Mouse (Mus musculus) stomach, embryonic 14.5 days (tissue): Measurements from ENCODE around the gene Gmpr. TPM values are rescaled to one million over a fixed set of nuclear protein-coding genes. Genes with fewer than 3 reads are reported as not detected.

Experiments used
- ATAC-seq: fragments of 200-750 bp; cut with Nextera tagmentation; 2 replicates; pipeline ENCODE4 v1.8.0; 2017; ENCODE audit warnings: low read depth, moderate TSS enrichment; ENCODE audit not compliant: insufficient number of reproducible peaks, insufficient read depth, low FRiP score
- H3K27ac ChIP-seq: fragments of 300-500 bp; sonication (generic); 2 replicates; pipeline ENCODE4 v1.5.1; 2014; ENCODE audit warnings: mild to moderate bottlenecking, low read length, moderate library complexity, mixed read lengths
- H3K27me3 ChIP-seq: fragments of 300-500 bp; sonication (generic); 2 replicates; pipeline ENCODE4 v1.6.1; 2014; ENCODE audit warnings: low read length, control low read depth, mixed read lengths; ENCODE audit not compliant: control insufficient read depth, insufficient read depth
- H3K36me3 ChIP-seq: fragments of 300-500 bp; sonication (generic); 2 replicates; pipeline ENCODE4 v1.6.1; 2014; ENCODE audit warnings: mild to moderate bottlenecking, control low read depth, low read length, moderate library complexity, mixed read lengths; ENCODE audit not compliant: control insufficient read depth, insufficient read depth
- H3K4me1 ChIP-seq: fragments of 300-500 bp; sonication (generic); 2 replicates; pipeline ENCODE4 v1.6.1; 2014; ENCODE audit warnings: low read length, control low read depth, mixed read lengths; ENCODE audit not compliant: control insufficient read depth, insufficient read depth
- H3K4me2 ChIP-seq: fragments of 300-500 bp; sonication (generic); replicated peaks from 2 replicates; pipeline ENCODE4 v1.6.1; 2014; ENCODE audit warnings: low read depth, low read length, control low read depth
- H3K4me3 ChIP-seq: fragments of 300-500 bp; sonication (generic); 2 replicates; pipeline ENCODE4 v1.5.1; 2014; ENCODE audit warnings: low read depth, low read length, control low read depth
- H3K9ac ChIP-seq: fragments of 300-500 bp; sonication (generic); replicated peaks from 2 replicates; pipeline ENCODE4 v1.6.1; 2014; ENCODE audit warnings: low read depth, mild to moderate bottlenecking, control low read depth, low read length, moderate library complexity, mixed read lengths
- H3K9me3 ChIP-seq: fragments of 300-500 bp; sonication (generic); 2 replicates; pipeline ENCODE4 v1.6.1; 2016; ENCODE audit warnings: low read depth, low read length, control low read depth; ENCODE audit not compliant: control insufficient read depth
- WGBS: fragments of 180-500 bp; shearing (Covaris S2); extraction: QIAGEN DNeasy Blood & Tissue Kit; methylation state at CpG from one replicate; pipeline ENCODE4 v1.1.7; 2014; 5-methylcytosine and 5-hydroxymethylcytosine counted together
- polyA plus RNA-seq: library from polyadenylated mRNA; unstranded; fragments of >200 nt; fragmentation: Nextera tagmentation; extraction: Ambion mirVana; gene quantifications from 2 replicates; pipeline ENCODE4 v1.2.1, GENCODE M21; 2014

The Gmpr gene
- polyA plus RNA-seq, 1 experiment from 2014 or later: 34.6 TPM

DNA sequence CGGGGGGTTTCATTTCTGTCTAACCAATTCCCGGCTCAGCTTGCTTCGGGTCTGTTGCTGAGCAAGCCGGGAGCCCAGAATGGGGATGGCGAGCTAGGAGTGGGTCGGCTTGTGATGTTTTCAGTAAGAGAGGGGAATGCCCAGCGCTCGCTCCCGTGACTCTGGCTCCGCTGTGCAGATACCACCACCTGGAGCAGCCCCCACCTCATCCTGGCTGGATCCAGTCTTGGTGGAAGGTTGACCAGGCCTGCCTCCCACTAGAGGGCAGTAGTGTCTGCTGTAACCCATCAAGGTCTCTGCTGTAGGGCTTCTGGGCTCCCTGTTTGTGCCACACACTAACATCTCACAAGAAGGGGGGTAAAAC lies 31.9 kb downstream of the Gmpr start:
- Histone ChIP-seq H3K4me2 (peak overlapping the region; percentile 56), H3K27me3 (no peaks in the 10 kb centered on the region), H3K4me1 (0 out of 2 replicates have a peak, but pooled peaks cover 5% of the 10 kb centered on the region), H3K4me3 (peak overlapping the region; percentile 30), H3K36me3 (no peaks in the 10 kb centered on the region), H3K9me3 (no peaks in the 10 kb centered on the region), H3K27ac (no peak overlapping the region), H3K9ac (peak overlapping the region; percentile 15; the same call in 1 of the 2 replicates)
- ATAC-seq: peak; percentile 80
- WGBS: 11% methylated on average over 10 of the region's 10 CpGs

DNA sequence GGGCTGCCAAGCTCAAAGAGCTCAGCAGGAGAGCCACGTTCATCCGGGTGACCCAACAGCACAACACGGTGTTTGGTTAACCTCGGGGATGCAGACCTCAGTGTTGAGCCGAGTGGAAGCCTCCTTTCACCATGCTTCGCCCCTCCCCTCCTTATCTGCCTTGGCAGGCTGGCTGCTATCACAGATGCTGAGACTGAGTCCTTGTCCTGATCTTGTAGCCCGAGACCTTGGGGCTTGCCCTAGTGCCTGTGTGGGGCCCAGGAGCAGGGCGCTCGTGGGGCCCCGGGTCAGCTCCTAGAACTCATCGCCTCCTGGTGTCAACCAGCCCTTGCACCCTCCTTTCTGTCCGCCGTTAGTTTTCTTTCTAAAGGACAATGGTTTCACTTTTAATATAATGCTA lies 38.7 kb downstream of the Gmpr start:
- Histone ChIP-seq H3K4me3 (no peak overlapping the region), H3K27me3 (no peaks in the 10 kb centered on the region), H3K9ac (no peak overlapping the region), H3K9me3 (no peaks in the 10 kb centered on the region), H3K36me3 (no peaks in the 10 kb centered on the region; the same call in 1 of the 2 replicates), H3K27ac (no peak overlapping the region), H3K4me2 (no peak overlapping the region), H3K4me1 (no peaks in the 10 kb centered on the region)
- ATAC-seq: peak; percentile 71; the same call in 1 of the 2 replicates
- WGBS: 77% methylated on average over 13 of the region's 13 CpGs

DNA sequence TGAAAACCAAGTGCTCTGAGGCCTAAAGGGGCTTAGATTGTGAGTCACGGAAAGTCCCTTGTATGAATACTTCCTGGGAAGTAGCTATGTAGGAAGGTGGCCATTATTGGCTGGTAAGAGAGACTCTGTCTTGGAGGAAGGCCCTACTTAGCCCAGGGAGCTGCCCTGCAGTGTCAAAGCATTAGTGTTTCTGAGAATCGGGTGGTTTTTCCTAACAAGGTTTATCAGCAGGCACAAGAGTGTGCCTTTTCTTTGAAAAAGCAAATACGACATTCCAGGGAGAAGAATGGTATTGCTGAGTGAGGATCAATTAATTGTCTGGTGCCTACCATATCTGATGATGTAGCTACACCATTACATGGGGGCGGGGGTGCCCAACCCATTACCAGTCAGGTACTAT lies 39.7 kb downstream of the Gmpr start:
- Histone ChIP-seq H3K36me3 (no peaks in the 10 kb centered on the region; the same call in 1 of the 2 replicates), H3K4me3 (no peak overlapping the region), H3K9me3 (no peaks in the 10 kb centered on the region), H3K27ac (no peak overlapping the region), H3K9ac (no peak overlapping the region), H3K4me1 (no peaks in the 10 kb centered on the region), H3K27me3 (no peaks in the 10 kb centered on the region), H3K4me2 (no peak overlapping the region)
- WGBS: 65% methylated on average over 4 of the region's 4 CpGs
- ATAC-seq: no peak

DNA sequence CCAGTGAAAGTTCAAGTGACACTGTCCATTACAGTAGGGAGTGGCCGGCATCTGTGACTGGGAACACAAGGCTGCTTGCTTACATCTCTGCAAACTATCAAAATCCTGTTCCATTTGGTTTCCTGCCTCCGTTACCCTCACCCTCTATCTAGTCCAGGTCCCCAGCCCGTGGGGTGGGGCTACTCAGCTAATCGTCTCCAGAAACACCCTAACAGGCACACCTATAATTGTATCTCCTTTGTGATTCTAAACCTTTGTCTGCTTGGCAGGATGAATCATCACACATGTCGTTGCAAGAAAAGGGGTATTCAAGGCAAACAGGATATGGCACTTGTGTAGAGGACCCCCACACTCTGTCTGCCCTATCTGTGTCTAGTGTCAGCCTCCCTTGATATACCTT lies 40.3 kb downstream of the Gmpr start:
- Histone ChIP-seq H3K27ac (no peak overlapping the region), H3K4me1 (no peaks in the 10 kb centered on the region), H3K9ac (no peak overlapping the region), H3K9me3 (no peaks in the 10 kb centered on the region), H3K4me2 (no peak overlapping the region), H3K36me3 (no peaks in the 10 kb centered on the region; the same call in 1 of the 2 replicates), H3K4me3 (no peak overlapping the region), H3K27me3 (no peaks in the 10 kb centered on the region)
- WGBS: 68% methylated on average over 5 of the region's 5 CpGs
- ATAC-seq: no peak

DNA sequence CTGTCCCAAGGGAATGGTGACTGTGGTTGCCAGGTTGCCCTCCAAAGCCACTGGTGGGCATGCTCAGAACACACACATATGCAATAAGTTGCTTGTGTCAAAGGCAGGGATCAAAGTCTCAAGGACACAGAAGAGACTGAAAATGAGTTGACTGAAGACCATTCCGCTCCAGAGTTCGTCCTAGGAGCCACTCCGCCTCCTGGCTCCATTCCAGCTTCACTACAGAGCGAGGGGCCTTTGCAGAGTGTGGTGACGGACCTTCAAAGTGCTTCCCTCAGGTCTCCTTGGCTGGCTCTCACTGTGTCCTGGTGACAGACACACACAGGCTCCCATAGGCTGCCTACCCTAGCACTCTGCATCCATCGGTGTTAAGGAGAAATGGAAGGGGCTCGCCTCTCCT lies 46.4 kb downstream of the Gmpr start:
- Histone ChIP-seq H3K4me2 (no peak overlapping the region), H3K27me3 (no peaks in the 10 kb centered on the region), H3K27ac (no peak overlapping the region), H3K36me3 (no peaks in the 10 kb centered on the region; the same call in 1 of the 2 replicates), H3K4me1 (no peaks in the 10 kb centered on the region), H3K9me3 (no peaks in the 10 kb centered on the region), H3K4me3 (no peak overlapping the region), H3K9ac (no peak overlapping the region)
- WGBS: 56% methylated on average over 7 of the region's 7 CpGs
- no peak for ATAC-seq

DNA sequence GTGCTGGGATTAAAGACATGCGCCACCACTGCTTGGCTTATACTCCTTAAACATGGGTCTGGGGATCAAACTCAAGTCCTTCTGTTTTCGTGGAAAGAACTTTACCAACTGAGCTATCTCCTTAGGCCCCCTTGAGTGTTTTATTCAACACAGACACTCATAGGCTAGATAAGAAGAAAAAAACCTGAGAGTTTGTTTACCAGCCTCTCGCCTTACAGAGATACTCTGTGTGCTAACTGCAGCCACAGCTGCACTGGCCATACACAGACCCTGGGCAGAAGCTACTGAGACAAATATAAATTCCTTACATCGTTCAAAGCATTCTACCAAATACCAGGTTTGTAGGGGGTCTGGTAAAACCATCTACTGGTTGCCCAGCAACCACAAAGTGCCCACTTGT lies 51.1 kb downstream of the Gmpr start:
- H3K27me3 ChIP-seq: no peaks in the 10 kb centered on the region
- WGBS: 55% methylated on average over 4 of the region's 4 CpGs

DNA sequence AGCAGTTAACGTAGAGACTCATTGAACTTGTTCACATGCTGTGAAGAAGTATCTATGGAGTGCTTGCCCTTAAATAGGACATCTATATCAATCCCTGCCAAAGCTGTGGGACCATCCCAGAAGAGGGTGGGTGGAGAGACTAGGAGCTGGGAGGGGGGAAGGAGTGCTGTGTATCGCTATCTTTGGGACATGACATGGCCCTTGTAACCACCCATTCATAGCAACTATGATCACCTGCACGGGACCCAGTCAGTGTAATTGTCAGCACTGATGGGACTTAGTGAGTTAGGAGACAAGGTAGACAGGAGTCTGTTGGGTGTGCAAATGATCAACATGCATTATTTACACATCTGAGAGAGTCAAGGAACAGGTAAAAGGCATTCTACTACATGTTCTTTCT lies 52.0 kb downstream of the Gmpr start:
- no peaks in the 10 kb centered on the region for H3K27me3 ChIP-seq
- no peak for ATAC-seq
- no peaks in the 10 kb centered on the region for H3K4me1 ChIP-seq
- no peak overlapping the region for H3K4me2 ChIP-seq
- H3K9me3 ChIP-seq: no peaks in the 10 kb centered on the region
- 91% methylated on average over 3 of the region's 3 CpGs for WGBS
- H3K9ac ChIP-seq: no peak overlapping the region
- no peak overlapping the region for H3K4me3 ChIP-seq
- no peak overlapping the region for H3K27ac ChIP-seq
- H3K36me3 ChIP-seq: no peaks in the 10 kb centered on the region

More for the DNA sequence above, 51.1 kb downstream of the Gmpr start:
- Histone ChIP-seq H3K9me3 (no peaks in the 10 kb centered on the region), H3K36me3 (no peaks in the 10 kb centered on the region), H3K4me2 (no peak overlapping the region), H3K4me1 (no peaks in the 10 kb centered on the region), H3K9ac (no peak overlapping the region), H3K4me3 (no peak overlapping the region), H3K27ac (no peak overlapping the region)
- no peak for ATAC-seq

DNA sequence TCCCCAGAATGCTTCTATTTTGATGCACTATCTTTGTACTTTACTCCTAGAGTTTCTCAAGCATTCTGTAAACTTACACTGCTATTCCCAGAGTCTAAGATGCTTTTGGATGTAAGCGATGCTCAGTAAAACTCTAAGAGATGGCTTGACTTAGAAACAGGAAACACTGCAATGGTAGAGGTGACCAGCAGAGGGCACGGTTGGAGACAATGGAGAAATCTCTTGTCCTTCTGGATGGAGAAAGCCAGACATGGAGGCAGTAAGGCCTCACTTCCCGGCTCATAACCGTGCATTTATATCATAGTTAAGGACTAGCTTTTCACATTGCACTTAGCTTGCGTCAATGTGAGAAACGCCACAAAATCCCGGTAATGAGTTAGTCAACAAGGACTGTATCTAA lies 53.3 kb downstream of the Gmpr start:
- H3K4me3 ChIP-seq: no peak overlapping the region
- no peak overlapping the region for H3K27ac ChIP-seq
- H3K36me3 ChIP-seq: no peaks in the 10 kb centered on the region
- 75% methylated on average over 7 of the region's 7 CpGs for WGBS
- no peaks in the 10 kb centered on the region for H3K9me3 ChIP-seq
- no peak overlapping the region for H3K4me2 ChIP-seq
- no peak for ATAC-seq
- no peaks in the 10 kb centered on the region for H3K4me1 ChIP-seq
- no peak overlapping the region for H3K9ac ChIP-seq
- H3K27me3 ChIP-seq: no peaks in the 10 kb centered on the region

DNA sequence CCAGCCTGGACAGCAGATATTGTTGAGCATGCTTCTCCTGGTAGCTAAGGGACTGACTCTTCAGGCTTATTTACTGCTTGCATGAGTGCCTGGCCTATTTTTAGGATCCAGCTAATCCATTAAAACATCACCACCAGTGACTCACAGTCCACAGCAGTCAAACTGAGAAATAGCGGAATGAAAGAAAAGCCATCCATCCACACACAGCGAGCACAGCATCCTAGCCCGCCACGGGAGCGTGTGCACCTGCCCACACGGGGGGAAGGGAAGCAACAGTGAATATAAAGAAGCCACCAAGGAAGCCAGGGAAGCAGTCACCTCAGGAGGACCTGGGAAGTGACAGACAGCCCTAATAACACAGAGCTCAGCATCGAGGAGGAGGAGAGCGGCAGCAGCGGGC lies 54.8 kb downstream of the Gmpr start:
- ATAC-seq: no peak

More for the DNA sequence above, 54.8 kb downstream of the Gmpr start:
- no peaks in the 10 kb centered on the region for H3K9me3 ChIP-seq
- 76% methylated on average over 9 of the region's 9 CpGs for WGBS
- H3K4me3 ChIP-seq: no peak overlapping the region
- no peaks in the 10 kb centered on the region for H3K4me1 ChIP-seq
- H3K4me2 ChIP-seq: no peak overlapping the region
- no peak overlapping the region for H3K9ac ChIP-seq
- no peak overlapping the region for H3K27ac ChIP-seq
- no peaks in the 10 kb centered on the region for H3K36me3 ChIP-seq
- H3K27me3 ChIP-seq: no peaks in the 10 kb centered on the region
